Mouse (Mus musculus) bone marrow macrophage, adult 2 months (primary cell): Measurements from ENCODE around the gene Sorcs1. TPM values are rescaled to one million over a fixed set of nuclear protein-coding genes. Genes with fewer than 3 reads are reported as not detected.

Source experiments
- H3K27ac ChIP-seq: 2 replicates; pipeline ENCODE4 v1.5.1; 2012; ENCODE audit warnings: low read depth, low read length; ENCODE audit not compliant: insufficient read depth
- H3K4me1 ChIP-seq: 2 replicates; pipeline ENCODE4 v1.6.1; 2012; ENCODE audit warnings: low read length; ENCODE audit not compliant: control insufficient read depth, insufficient read depth
- H3K4me3 ChIP-seq: 2 replicates; pipeline ENCODE4 v1.5.1; 2012; ENCODE audit warnings: mild to moderate bottlenecking, low read length, moderate library complexity; ENCODE audit not compliant: insufficient read depth
- CTCF ChIP-seq: IDR thresholded peaks from 2 replicates; pipeline ENCODE4 v1.5.1; 2012; ENCODE audit warnings: low read depth, mild to moderate bottlenecking, low read length, moderate library complexity
- POLR2A ChIP-seq: IDR thresholded peaks from 2 replicates; pipeline ENCODE4 v1.6.1; 2012; ENCODE audit warnings: mild to moderate bottlenecking, low read depth, low read length, borderline replicate concordance
- polyA plus RNA-seq: library from polyadenylated mRNA; stranded (reverse); fragments of >200 nt; gene quantifications from 2 replicates; pipeline ENCODE4 v1.2.4, GENCODE M21; 2012; ENCODE audit not compliant: missing spikeins, insufficient read depth, insufficient read length

The Sorcs1 gene
- polyA plus RNA-seq: not detected in 2 replicates

GRCm38 (mm10) chr19:50677903-50678896 lies at the start of gene Sorcs1:
Gene Sorcs1 (minus strand): TSS chr19:50678646.
- no peak within 1 kb of the TSS for H3K27ac ChIP-seq
- TF ChIP-seq POLR2A: no peak
- no peak for TF ChIP-seq CTCF
- H3K4me3 ChIP-seq: no peak within 1 kb of the TSS

DNA sequence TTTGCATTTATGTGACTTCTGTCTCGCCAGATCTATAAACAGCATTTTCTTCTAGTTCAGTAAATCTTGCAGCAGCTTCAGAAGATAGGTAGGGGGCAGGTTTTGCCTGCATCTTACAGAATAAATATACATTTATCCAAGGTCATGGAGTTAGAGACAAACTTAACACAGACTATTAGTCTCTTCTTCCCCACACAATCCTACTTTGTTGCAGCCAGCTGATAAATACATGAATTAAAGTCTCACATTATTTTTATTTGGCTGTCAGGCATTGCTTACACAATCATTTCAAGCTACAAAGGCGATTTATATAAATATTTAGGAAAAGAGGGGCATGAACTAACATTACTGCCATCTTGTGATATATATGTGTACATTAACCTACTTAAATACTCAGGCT lies 4.8 kb upstream of the Sorcs1 start:
- H3K27ac ChIP-seq: no peak overlapping the region
- no peaks in the 10 kb centered on the region for H3K4me1 ChIP-seq
- no peak overlapping the region for H3K4me3 ChIP-seq
- no peak for TF ChIP-seq CTCF
- no peak for TF ChIP-seq POLR2A

More at GRCm38 (mm10) chr19:50677903-50678896, at the start of gene Sorcs1:
- H3K4me1 ChIP-seq: no peaks in the 10 kb centered on the region

- no peak overlapping the region for H3K4me3 ChIP-seq
- TF ChIP-seq POLR2A: no peak
- no peak for TF ChIP-seq CTCF
Observed at GRCm38 (mm10) chr19:50678946-50679345, 500 bp upstream of the Sorcs1 start.

GRCm38 (mm10) chr19:50676578-50677524 lies 1.6 kb downstream of the Sorcs1 start:
- TF ChIP-seq CTCF (no peak), POLR2A (no peak)
- no peak overlapping the region for H3K4me3 ChIP-seq

More at GRCm38 (mm10) chr19:50678946-50679345, 500 bp upstream of the Sorcs1 start:
- H3K4me1 ChIP-seq: no peaks in the 10 kb centered on the region
- H3K27ac ChIP-seq: no peak overlapping the region

DNA sequence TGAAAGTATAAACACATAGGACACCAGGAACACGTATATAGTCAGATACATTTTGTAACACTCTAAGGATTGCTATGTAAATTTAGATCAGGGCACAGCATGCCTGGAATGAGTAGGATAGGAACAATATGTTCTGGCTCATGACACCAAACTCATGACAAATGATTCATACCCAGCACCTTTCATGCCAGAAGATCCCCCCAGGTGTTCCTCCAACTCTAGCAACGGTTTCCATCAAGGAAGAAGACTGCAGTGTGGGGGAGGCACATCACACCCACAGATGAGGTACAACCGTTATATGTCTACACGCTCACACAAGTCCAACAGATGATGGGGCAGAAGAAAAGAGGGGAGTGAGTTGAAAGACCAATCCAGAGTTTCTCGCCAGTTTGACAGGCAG lies 3.5 kb downstream of the Sorcs1 start:
- no peak for TF ChIP-seq POLR2A
- Histone ChIP-seq H3K4me3 (no peak overlapping the region), H3K4me1 (no peaks in the 10 kb centered on the region), H3K27ac (no peak overlapping the region)

More at GRCm38 (mm10) chr19:50676578-50677524, 1.6 kb downstream of the Sorcs1 start:
- Histone ChIP-seq H3K4me1 (no peaks in the 10 kb centered on the region), H3K27ac (no peak overlapping the region)

- no peak for TF ChIP-seq CTCF
- TF ChIP-seq POLR2A: no peak
- Histone ChIP-seq H3K27ac (no peak overlapping the region), H3K4me3 (no peak overlapping the region), H3K4me1 (no peaks in the 10 kb centered on the region)
Observed at GRCm38 (mm10) chr19:50667516-50667915, 10.9 kb downstream of the Sorcs1 start.

GRCm38 (mm10) chr19:50664311-50664710 lies 14.1 kb downstream of the Sorcs1 start:
- no peaks in the 10 kb centered on the region for H3K4me1 ChIP-seq

DNA sequence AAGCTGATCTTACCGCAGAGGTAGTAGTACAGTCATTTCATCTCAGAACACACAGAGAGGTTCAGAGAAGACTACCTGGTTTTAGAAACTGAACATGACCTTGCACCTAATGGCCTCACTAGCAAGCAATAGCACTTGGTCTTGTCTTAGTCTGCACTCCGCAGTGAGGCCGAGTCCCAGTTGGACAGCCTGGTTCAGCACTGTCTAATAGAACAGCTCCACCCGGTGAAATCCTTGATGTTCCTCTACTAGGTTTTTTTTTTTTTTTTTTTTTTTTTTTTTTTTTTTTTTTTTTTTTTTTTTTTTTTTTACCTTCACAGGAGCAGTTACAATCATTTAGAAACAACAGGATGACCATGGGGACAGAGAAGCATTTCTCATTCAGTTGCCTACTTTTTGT lies 19.3 kb downstream of the Sorcs1 start:
- H3K4me3 ChIP-seq: no peak overlapping the region
- H3K27ac ChIP-seq: no peak overlapping the region
- TF ChIP-seq CTCF (no peak), POLR2A (no peak)
- H3K4me1 ChIP-seq: no peaks in the 10 kb centered on the region

More at GRCm38 (mm10) chr19:50664311-50664710, 14.1 kb downstream of the Sorcs1 start:
- Histone ChIP-seq H3K4me3 (no peak overlapping the region), H3K27ac (no peak overlapping the region)
- TF ChIP-seq CTCF: no peak
- TF ChIP-seq POLR2A: no peak

GRCm38 (mm10) chr19:50652750-50653149 lies 25.7 kb downstream of the Sorcs1 start:
- no peak overlapping the region for H3K27ac ChIP-seq
- H3K4me1 ChIP-seq: no peaks in the 10 kb centered on the region
- no peak overlapping the region for H3K4me3 ChIP-seq
- TF ChIP-seq POLR2A: no peak
- no peak for TF ChIP-seq CTCF
